Comparison of ENCODE assay signal across 8 mouse cellular contexts in the genomic region with DNA sequence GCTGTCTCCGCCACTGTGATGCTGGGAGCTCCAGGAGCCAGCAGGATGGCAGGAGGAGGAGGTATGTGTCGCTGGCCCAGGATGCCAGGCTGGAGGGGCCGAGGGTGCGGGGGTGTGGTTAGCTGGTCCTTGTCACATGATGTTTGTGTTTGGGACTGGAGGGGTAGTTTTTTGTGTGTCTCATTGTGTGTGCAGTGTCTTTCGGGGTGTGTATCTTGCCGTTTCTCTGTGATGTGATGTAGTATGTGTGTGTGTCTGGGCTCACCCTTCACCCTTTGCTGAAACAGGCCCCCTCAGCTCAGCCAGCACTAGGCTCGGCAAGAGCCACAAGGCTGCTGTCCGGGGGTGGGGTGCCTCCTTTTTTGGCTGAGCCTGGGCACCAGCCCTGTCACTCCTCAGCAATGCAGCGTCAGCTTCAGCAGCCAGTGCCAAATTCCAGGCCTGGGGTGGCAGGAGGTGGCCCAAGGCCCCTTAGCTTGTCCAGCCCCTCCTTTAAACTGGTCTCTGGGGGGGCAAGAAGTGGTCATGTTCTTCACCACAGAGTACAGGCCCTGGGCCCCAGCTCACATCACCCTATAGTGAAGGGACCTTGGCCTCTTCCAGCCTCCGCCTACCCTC. TPM values are rescaled to one million over a fixed set of nuclear protein-coding genes. Genes with fewer than 3 reads are reported as not detected.
DNase-seq lines count a peak whose midpoint lies in the region; ATAC-seq lines count a peak whose summit lies in the region.

No protein-coding gene starts in this region.

- H3K4me3 ChIP-seq in heart, embryonic 11.5 days (ENCODE audit: low read depth, low read length): peak overlapping the region; percentile 33
- H3K4me3 ChIP-seq in liver, embryonic 11.5 days (ENCODE audit: low read depth, low read length): peak overlapping the region; percentile 23; the same call in 1 of the 2 replicates
- H3K4me3 ChIP-seq in neural tube, embryonic 14.5 days (ENCODE audit: low read depth, low read length): peak overlapping the region; percentile 51

- DNase-seq in cerebellum, postnatal 4 days (ENCODE audit: low spot score in 2 of 2): no peak
- DNase-seq in 3134 (ENCODE audit: extremely low read depth, insufficient read length, low spot score): peak; percentile 89
- peak; percentile 80 for DNase-seq in cerebellum, adult 9-11 months
- no peak for DNase-seq in liver, embryonic 11.5 days (ENCODE audit: low spot score)
- DNase-seq in layer of hippocampus, adult 9-10 months (ENCODE audit: low spot score): no peak

- ATAC-seq in cerebellum, adult (ENCODE audit: insufficient number of reproducible peaks, low FRiP score, low TSS enrichment): peak; percentile 22; the same call in 1 of the 2 replicates
- no peak for ATAC-seq in heart, embryonic 11.5 days (replicated peaks; ENCODE audit: insufficient number of reproducible peaks, low FRiP score, low TSS enrichment)
- ATAC-seq in liver, embryonic 11.5 days (replicated peaks; ENCODE audit: low FRiP score): no peak
- ATAC-seq in neural tube, embryonic 14.5 days (ENCODE audit: low read depth): peak; percentile 31

- peak overlapping the region; percentile 68 for H3K4me2 ChIP-seq in heart, embryonic 11.5 days
- peak overlapping the region; percentile 53 for H3K4me2 ChIP-seq in liver, embryonic 11.5 days
- peak overlapping the region; percentile 91 for H3K4me2 ChIP-seq in neural tube, embryonic 14.5 days (ENCODE audit: low read depth, low read length)

- WGBS in heart, embryonic 11.5 days (ENCODE audit: insufficient replicate concordance): 41% methylated on average over 10 of the region's 10 CpGs
- WGBS in liver, embryonic 11.5 days: 65% methylated on average over 10 of the region's 10 CpGs
- 21% methylated on average over 10 of the region's 10 CpGs for WGBS in neural tube, embryonic 14.5 days

- peak overlapping the region; percentile 62 for H3K9ac ChIP-seq in heart, embryonic 11.5 days (ENCODE audit: low read depth, low read length)
- H3K9ac ChIP-seq in liver, embryonic 11.5 days (ENCODE audit: low read depth, low read length): peak overlapping the region; percentile 22
- H3K9ac ChIP-seq in neural tube, embryonic 14.5 days (replicated peaks; ENCODE audit: low read depth, low read length): peak overlapping the region; percentile 81

- H3K27ac ChIP-seq in heart, embryonic 11.5 days (ENCODE audit: low read depth, low read length): peak overlapping the region; percentile 73; the same call in 1 of the 2 replicates
- H3K27ac ChIP-seq in liver, embryonic 11.5 days (ENCODE audit: low read depth, low read length): no peak overlapping the region
- H3K27ac ChIP-seq in neural tube, embryonic 14.5 days (ENCODE audit: low read depth, low read length): peak overlapping the region; percentile 78

- no peaks in the 10 kb centered on the region for H3K9me3 ChIP-seq in heart, embryonic 11.5 days (replicated peaks; ENCODE audit: control insufficient read depth, low read length)
- no peaks in the 10 kb centered on the region for H3K9me3 ChIP-seq in liver, embryonic 11.5 days (ENCODE audit: control insufficient read depth, low read length)
- H3K9me3 ChIP-seq in neural tube, embryonic 14.5 days (ENCODE audit: control insufficient read depth, low read length): no peaks in the 10 kb centered on the region

- peaks cover 46% of the 10 kb centered on the region for H3K36me3 ChIP-seq in heart, embryonic 11.5 days (ENCODE audit: control insufficient read depth, insufficient read depth, low read length)
- H3K36me3 ChIP-seq in liver, embryonic 11.5 days (ENCODE audit: control insufficient read depth, insufficient read depth, low read length): peaks cover 68% of the 10 kb centered on the region
- peaks cover 3% of the 10 kb centered on the region; the same call in 1 of the 2 replicates for H3K36me3 ChIP-seq in neural tube, embryonic 14.5 days (ENCODE audit: control insufficient read depth, insufficient read depth, low read length)

- H3K4me1 ChIP-seq in heart, embryonic 11.5 days (ENCODE audit: control insufficient read depth, insufficient read depth, low read length): peaks cover 31% of the 10 kb centered on the region
- H3K4me1 ChIP-seq in liver, embryonic 11.5 days (replicated peaks; ENCODE audit: control insufficient read depth, insufficient read depth, low read length): peaks cover 51% of the 10 kb centered on the region
- peaks cover 31% of the 10 kb centered on the region for H3K4me1 ChIP-seq in neural tube, embryonic 14.5 days (ENCODE audit: control insufficient read depth, insufficient read depth, low read length)

- H3K27me3 ChIP-seq in heart, embryonic 11.5 days (ENCODE audit: control insufficient read depth, insufficient read depth, low read length): no peaks in the 10 kb centered on the region
- no peaks in the 10 kb centered on the region for H3K27me3 ChIP-seq in liver, embryonic 11.5 days (replicated peaks; ENCODE audit: control insufficient read depth, insufficient read depth, low read length)
- H3K27me3 ChIP-seq in neural tube, embryonic 14.5 days (ENCODE audit: control insufficient read depth, insufficient read depth, low read length): no peaks in the 10 kb centered on the region

RNA-seq across cellular contexts. Expression of a gene that starts 35.1 kb away (rescaled TPM):
- polyA plus RNA-seq in heart, embryonic 11.5 days (2014; fragmentation: Nextera tagmentation; extraction: Ambion mirVana): 6.7 and 8.3 TPM in 2 replicates
- polyA plus RNA-seq in liver, embryonic 11.5 days (2014; fragmentation: Nextera tagmentation; extraction: Ambion mirVana): 9.3 and 10.9 TPM in 2 replicates
- polyA plus RNA-seq in neural tube, embryonic 14.5 days (2014; fragmentation: Nextera tagmentation; extraction: Ambion mirVana): 9.2 and 9.6 TPM in 2 replicates

RNA-seq across cellular contexts. Expression of a gene that starts 49.7 kb away (rescaled TPM):
- 0.11 TPM in 1 of 2 replicates, not detected in the other for polyA plus RNA-seq in heart, embryonic 11.5 days (2014; fragmentation: Nextera tagmentation; extraction: Ambion mirVana)
- polyA plus RNA-seq in liver, embryonic 11.5 days (2014; fragmentation: Nextera tagmentation; extraction: Ambion mirVana): 0.21 and 0.44 TPM in 2 replicates
- 0.26 and 0.33 TPM in 2 replicates for polyA plus RNA-seq in neural tube, embryonic 14.5 days (2014; fragmentation: Nextera tagmentation; extraction: Ambion mirVana)

Comparison
In these comparisons a context has a peak if more than half of its experiments do, and no peak if none do; other contexts are left out.
1. DNase-seq: peak in 3134 (single experiment) and cerebellum, adult 9-11 months (single experiment); none in cerebellum, postnatal 4 days (0 of 2), liver, embryonic 11.5 days (single experiment) and layer of hippocampus, adult 9-10 months (single experiment).
2. ATAC-seq: peak in cerebellum, adult (single experiment) and neural tube, embryonic 14.5 days (single experiment); none in heart, embryonic 11.5 days (single experiment) and liver, embryonic 11.5 days (single experiment).
3. H3K9ac ChIP-seq: peak in every context shown above with its lines; median percentile 81 in neural tube, embryonic 14.5 days; 62 in heart, embryonic 11.5 days; 22 in liver, embryonic 11.5 days.
4. Peak in every context shown above with its lines, with median percentiles within 50 percentile points of each other: H3K4me2 ChIP-seq and H3K4me3 ChIP-seq.